Mouse (Mus musculus): ENCODE data around the gene Gm17949.

- TF ChIP-seq TAL1 (conservative IDR thresholded peaks at IDR 0.05; ENCODE audit: low read depth, low read length) (no peak), CTCF (IDR thresholded peaks at IDR 0.05; ENCODE audit: low read depth, low read length) (no peak), POLR2AphosphoS5 (IDR thresholded peaks at IDR 0.05; ENCODE audit: insufficient replicate concordance, low read depth, low read length) (no peak), GATA1 (IDR thresholded peaks at IDR 0.05; ENCODE audit: borderline replicate concordance, low read length) (no peak)
Measured at GRCm38 (mm10) chr17:56979524-56979923, 31.7 kb upstream of the Gm17949 start.
